In genomic region chr1:178686881-178687280, GRCm38 (mm10) we compare ENCODE assay signal across 21 mouse cellular contexts.
DNase-seq lines count a peak whose midpoint lies in the region; ATAC-seq and TF ChIP-seq lines count a peak whose summit lies in the region.
"Had no signal": no experiment of that assay in that cellular context is flagged by ENCODE, and none has a peak within 500 bp of the region (broad histone marks: within the 10 kb centered on the region; RNA-seq: fewer than 3 reads in every experiment).

No protein-coding gene starts in this region.

- H3K4me1 ChIP-seq in forebrain, embryonic 10.5 days: peaks cover 24% of the 10 kb centered on the region
- no peaks in the 10 kb centered on the region for H3K4me1 ChIP-seq in forebrain, embryonic 14.5 days (ENCODE audit: control insufficient read depth, insufficient read depth, low read length)
- peaks cover 62% of the 10 kb centered on the region for H3K4me1 ChIP-seq in heart, embryonic 13.5 days
- H3K4me1 ChIP-seq in stomach, embryonic 14.5 days (ENCODE audit: control insufficient read depth, insufficient read depth, low read length): peaks cover 18% of the 10 kb centered on the region; the same call in 1 of the 2 replicates
- no peaks in the 10 kb centered on the region for H3K4me1 ChIP-seq in stomach, postnatal 0 days (replicated peaks; ENCODE audit: control insufficient read depth, insufficient read depth)
- H3K4me1 ChIP-seq: intestine, embryonic 15.5 days had no signal

- intact Hi-C loops in heart, postnatal 14 days (cut with DNase I): no loop called here
- intact Hi-C loops in left cerebral cortex, adult 2 months (cut with DNase I): loop anchor here (5.0 kb wide), 1 partner anchor 455 kb away; no protein-coding TSS in a partner anchor

- no peak overlapping the region for H3K4me3 ChIP-seq in forebrain, embryonic 10.5 days
- H3K4me3 ChIP-seq in forebrain, embryonic 14.5 days (ENCODE audit: low read depth, low read length): no peak overlapping the region
- H3K4me3 ChIP-seq in heart, embryonic 13.5 days: no peak overlapping the region
- H3K4me3 ChIP-seq in stomach, embryonic 14.5 days (ENCODE audit: low read depth, low read length): no peak overlapping the region
- H3K4me3 ChIP-seq in stomach, postnatal 0 days (ENCODE audit: low read depth, low read length): no peak overlapping the region
- H3K4me3 ChIP-seq in left cerebral cortex, adult 2 months: no peak overlapping the region
- H3K4me3 ChIP-seq: embryonic facial prominence, embryonic 15.5 days; erythroblast, embryonic 14.5 days; hindbrain, embryonic 13.5 days; intestine, embryonic 15.5 days had no signal

- TF ChIP-seq EP300 in stomach, postnatal 0 days (optimal IDR thresholded peaks at IDR 0.05): no peak

- DNase-seq in forebrain, embryonic 10.5 days (ENCODE audit: extremely low spot score, low spot score): no peak
- no peak for DNase-seq in forebrain, embryonic 14.5 days (ENCODE audit: low spot score)
- DNase-seq in heart, postnatal 14 days: no peak
- DNase-seq in stomach, postnatal 0 days (ENCODE audit: low spot score): no peak
- no peak for DNase-seq in left cerebral cortex, adult 2 months (ENCODE audit: extremely low spot score in 1 of 2, low spot score in 2 of 2)
- DNase-seq: adrenal gland, adult 8-10 months; adrenal gland, postnatal 36 days; B cell, adult 2 months; cerebellum, adult 2 months; cerebellum, postnatal 10 days; gastrocnemius, postnatal 10 days; heart, adult 18-20 months had no signal

- H3K27ac ChIP-seq in forebrain, embryonic 10.5 days: peak overlapping the region; percentile 58; the same call in 1 of the 2 replicates
- no peak overlapping the region for H3K27ac ChIP-seq in forebrain, embryonic 14.5 days (ENCODE audit: low read depth, low read length)
- 0 out of 2 replicates have a peak overlapping the region, but pooled peaks have one; percentile 8 for H3K27ac ChIP-seq in heart, embryonic 13.5 days (replicated peaks)
- no peak overlapping the region for H3K27ac ChIP-seq in stomach, embryonic 14.5 days (ENCODE audit: low read length)
- H3K27ac ChIP-seq in stomach, postnatal 0 days (replicated peaks): no peak overlapping the region
- no peak overlapping the region for H3K27ac ChIP-seq in left cerebral cortex, adult 2 months
- H3K27ac ChIP-seq: embryonic facial prominence, embryonic 15.5 days; hindbrain, embryonic 13.5 days; intestine, embryonic 15.5 days had no signal

- no peak for TF ChIP-seq CTCF in stomach, postnatal 0 days (IDR thresholded peaks at IDR 0.05; ENCODE audit: low read depth)
- TF ChIP-seq CTCF in left cerebral cortex, adult 2 months (IDR thresholded peaks at IDR 0.05): no peak

- H3K9me3 ChIP-seq in forebrain, embryonic 10.5 days: no peaks in the 10 kb centered on the region
- no peaks in the 10 kb centered on the region for H3K9me3 ChIP-seq in forebrain, embryonic 14.5 days (replicated peaks; ENCODE audit: control insufficient read depth, low read length)
- no peaks in the 10 kb centered on the region for H3K9me3 ChIP-seq in heart, embryonic 13.5 days
- H3K9me3 ChIP-seq in stomach, embryonic 14.5 days (ENCODE audit: control insufficient read depth, low read depth, low read length): no peaks in the 10 kb centered on the region
- H3K9me3 ChIP-seq in stomach, postnatal 0 days (ENCODE audit: control insufficient read depth, low read length): no peaks in the 10 kb centered on the region
- H3K9me3 ChIP-seq: embryonic facial prominence, embryonic 15.5 days; hindbrain, embryonic 13.5 days; intestine, embryonic 15.5 days had no signal

- H3K4me2 ChIP-seq in forebrain, embryonic 14.5 days (ENCODE audit: low read length): no peak overlapping the region
- H3K4me2 ChIP-seq in heart, embryonic 13.5 days: no peak overlapping the region
- H3K4me2 ChIP-seq in stomach, embryonic 14.5 days (replicated peaks; ENCODE audit: low read depth, low read length): no peak overlapping the region
- no peak overlapping the region for H3K4me2 ChIP-seq in stomach, postnatal 0 days (replicated peaks; ENCODE audit: low read depth)
- H3K4me2 ChIP-seq: embryonic facial prominence, embryonic 15.5 days; hindbrain, embryonic 13.5 days; intestine, embryonic 15.5 days had no signal

- no peaks in the 10 kb centered on the region for H3K36me3 ChIP-seq in forebrain, embryonic 10.5 days (replicated peaks)
- no peaks in the 10 kb centered on the region for H3K36me3 ChIP-seq in forebrain, embryonic 14.5 days (ENCODE audit: control insufficient read depth, insufficient read depth, low read length)
- peaks cover 7% of the 10 kb centered on the region; the same call in 1 of the 2 replicates for H3K36me3 ChIP-seq in heart, embryonic 13.5 days
- no peaks in the 10 kb centered on the region for H3K36me3 ChIP-seq in stomach, embryonic 14.5 days (ENCODE audit: control insufficient read depth, insufficient read depth, low read length)
- no peaks in the 10 kb centered on the region for H3K36me3 ChIP-seq in stomach, postnatal 0 days (ENCODE audit: control insufficient read depth, insufficient read depth, low read length)
- H3K36me3 ChIP-seq: embryonic facial prominence, embryonic 15.5 days; G1E; hindbrain, embryonic 13.5 days; intestine, embryonic 15.5 days had no signal

- no peak for ATAC-seq in forebrain, embryonic 14.5 days
- ATAC-seq in heart, embryonic 13.5 days (ENCODE audit: extremely low read depth, insufficient number of reproducible peaks, low FRiP score, low TSS enrichment): no peak
- ATAC-seq in stomach, embryonic 14.5 days (ENCODE audit: insufficient number of reproducible peaks, insufficient read depth, low FRiP score, low read depth): 0 out of 2 replicates have a peak, but pooled peaks have one; percentile 33
- ATAC-seq in stomach, postnatal 0 days (ENCODE audit: low FRiP score, low TSS enrichment): no peak
- ATAC-seq: CD4-positive, CD25-positive, alpha-beta regulatory T cell, adult 4 months; forebrain, embryonic 16.5 days; intestine, embryonic 15.5 days had no signal

- H3K27me3 ChIP-seq in forebrain, embryonic 10.5 days (ENCODE audit: poor library complexity, severe bottlenecking): no peaks in the 10 kb centered on the region
- H3K27me3 ChIP-seq in forebrain, embryonic 14.5 days (replicated peaks; ENCODE audit: control insufficient read depth, insufficient read depth, low read length): no peaks in the 10 kb centered on the region
- H3K27me3 ChIP-seq in heart, embryonic 13.5 days (replicated peaks): no peaks in the 10 kb centered on the region
- no peaks in the 10 kb centered on the region for H3K27me3 ChIP-seq in stomach, embryonic 14.5 days (ENCODE audit: control insufficient read depth, insufficient read depth, low read length)
- no peaks in the 10 kb centered on the region for H3K27me3 ChIP-seq in stomach, postnatal 0 days (ENCODE audit: control insufficient read depth, insufficient read depth, low read length)
- H3K27me3 ChIP-seq: embryonic facial prominence, embryonic 15.5 days; hindbrain, embryonic 13.5 days; intestine, embryonic 15.5 days had no signal

- no peak overlapping the region for H3K9ac ChIP-seq in forebrain, embryonic 14.5 days (ENCODE audit: low read length)
- H3K9ac ChIP-seq in heart, embryonic 13.5 days: no peak overlapping the region
- no peak overlapping the region for H3K9ac ChIP-seq in stomach, embryonic 14.5 days (replicated peaks; ENCODE audit: low read depth, low read length)
- no peak overlapping the region for H3K9ac ChIP-seq in stomach, postnatal 0 days (ENCODE audit: low read length)
- H3K9ac ChIP-seq: embryonic facial prominence, embryonic 15.5 days; hindbrain, embryonic 13.5 days; intestine, embryonic 15.5 days had no signal

Comparison
In these comparisons a context has a peak if more than half of its experiments do, and no peak if none do; other contexts are left out.
1. H3K27ac ChIP-seq: peak in forebrain, embryonic 10.5 days (single experiment) and heart, embryonic 13.5 days (single experiment); none in forebrain, embryonic 14.5 days (single experiment), stomach, embryonic 14.5 days (single experiment), stomach, postnatal 0 days (single experiment) and left cerebral cortex, adult 2 months (single experiment).